Mouse (Mus musculus) liver, embryonic 15.5 days (tissue): ENCODE data around the gene Miox. TPM values are rescaled to one million over a fixed set of nuclear protein-coding genes. Genes with fewer than 3 reads are reported as not detected.

Source experiments
- ATAC-seq: fragments of 200-750 bp; cut with Nextera tagmentation; 2 replicates; pipeline ENCODE4 v1.8.0; 2017; ENCODE audit warnings: moderate number of reproducible peaks, mild to moderate bottlenecking, moderate library complexity; ENCODE audit not compliant: insufficient read depth
- H3K27ac ChIP-seq: fragments of 300-500 bp; sonication (generic); replicated peaks from 2 replicates; pipeline ENCODE4 v1.5.1; 2015; ENCODE audit warnings: mild to moderate bottlenecking, inconsistent platforms
- H3K27me3 ChIP-seq: fragments of 300-500 bp; sonication (generic); 2 replicates; pipeline ENCODE4 v1.6.1; 2015; ENCODE audit warnings: mild to moderate bottlenecking, inconsistent platforms
- H3K36me3 ChIP-seq: fragments of 300-500 bp; sonication (generic); replicated peaks from 2 replicates; pipeline ENCODE4 v1.6.1; 2015; ENCODE audit warnings: moderate library complexity, mild to moderate bottlenecking, inconsistent platforms
- H3K4me1 ChIP-seq: fragments of 300-500 bp; sonication (generic); replicated peaks from 2 replicates; pipeline ENCODE4 v1.6.1; 2015; ENCODE audit warnings: inconsistent platforms
- H3K4me2 ChIP-seq: fragments of 300-500 bp; sonication (generic); 2 replicates; pipeline ENCODE4 v1.6.1; 2015; ENCODE audit warnings: moderate library complexity, mild to moderate bottlenecking, inconsistent platforms
- H3K4me3 ChIP-seq: fragments of 300-500 bp; sonication (generic); replicated peaks from 2 replicates; pipeline ENCODE4 v1.5.1; 2015; ENCODE audit warnings: mild to moderate bottlenecking, inconsistent platforms
- H3K9ac ChIP-seq: fragments of 300-500 bp; sonication (generic); 2 replicates; pipeline ENCODE4 v1.6.1; 2015; ENCODE audit warnings: moderate library complexity, mild to moderate bottlenecking, inconsistent platforms
- H3K9me3 ChIP-seq: fragments of 300-500 bp; sonication (generic); replicated peaks from 2 replicates; pipeline ENCODE4 v1.6.1; 2016; ENCODE audit warnings: inconsistent platforms
- WGBS: fragments of 180-500 bp; shearing (Covaris S2); methylation state at CpG from one replicate; pipeline ENCODE4 v1.1.7; 2015; ENCODE audit warnings: mixed read lengths; ENCODE audit not compliant: insufficient replicate concordance; 5-methylcytosine and 5-hydroxymethylcytosine counted together
- polyA plus RNA-seq: library from polyadenylated mRNA; unstranded; fragments of >200 nt; fragmentation: Nextera tagmentation; extraction: Ambion mirVana; gene quantifications from 2 replicates; pipeline ENCODE4 v1.2.1, GENCODE M21; 2015

Gene Miox
- polyA plus RNA-seq, 1 experiment from 2014 or later, result 10.6 TPM

DNA sequence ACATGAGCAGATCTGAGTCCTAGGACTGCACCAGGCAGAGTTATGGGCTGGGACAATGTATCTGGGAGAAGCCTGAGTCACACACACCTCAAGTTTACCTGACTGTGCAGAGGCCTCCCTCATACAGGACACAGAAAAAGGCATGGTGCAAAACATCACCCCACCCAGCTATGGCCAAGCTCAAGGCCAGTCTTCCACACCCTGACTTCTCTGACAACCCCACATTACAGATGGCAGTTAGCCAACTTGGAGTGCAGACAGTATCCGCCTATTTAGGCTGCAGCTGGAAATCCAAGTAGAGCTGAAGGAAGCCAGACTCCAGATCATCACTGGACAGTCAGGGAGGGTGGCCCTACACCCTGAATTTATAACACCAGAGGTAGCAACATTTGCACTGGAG, 37.7 kb upstream of the Miox start:
- Histone ChIP-seq H3K27ac (no peak overlapping the region), H3K27me3 (no peaks in the 10 kb centered on the region), H3K4me1 (peaks cover 38% of the 10 kb centered on the region), H3K9ac (no peak overlapping the region; the same call in 1 of the 2 replicates), H3K4me2 (no peak overlapping the region), H3K9me3 (no peaks in the 10 kb centered on the region), H3K36me3 (peaks cover 76% of the 10 kb centered on the region), H3K4me3 (no peak overlapping the region)
- 62% methylated on average over 1 of the region's 1 CpGs for WGBS
- ATAC-seq, result no peak

DNA sequence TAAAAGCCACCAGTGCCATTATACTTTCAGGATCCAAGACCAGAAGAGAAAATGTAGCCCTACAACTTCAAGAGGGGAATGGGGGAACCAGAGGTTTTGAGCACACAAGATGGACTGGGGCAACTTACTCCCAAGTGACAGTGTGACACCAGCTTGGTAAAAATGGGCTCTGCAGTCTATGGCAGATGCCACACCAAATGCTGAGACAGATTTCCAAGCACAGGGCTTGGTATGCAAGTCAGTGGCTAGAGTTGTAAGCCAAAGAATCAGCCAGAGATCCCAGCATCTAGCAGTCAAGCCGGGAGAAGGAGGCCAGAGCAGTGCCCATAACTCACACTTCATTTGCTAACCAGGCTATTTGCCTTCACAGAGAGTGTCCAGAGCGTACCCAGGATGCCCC, 36.5 kb upstream of the Miox start:
- no peak overlapping the region for H3K9ac ChIP-seq
- peaks cover 81% of the 10 kb centered on the region for H3K36me3 ChIP-seq
- H3K9me3 ChIP-seq, result no peaks in the 10 kb centered on the region
- ATAC-seq, result no peak
- H3K4me2 ChIP-seq, result no peak overlapping the region
- H3K4me3 ChIP-seq, result no peak overlapping the region
- H3K4me1 ChIP-seq, result peaks cover 31% of the 10 kb centered on the region
- WGBS, result 87% methylated on average over 2 of the region's 2 CpGs
- no peaks in the 10 kb centered on the region for H3K27me3 ChIP-seq
- H3K27ac ChIP-seq, result no peak overlapping the region

DNA sequence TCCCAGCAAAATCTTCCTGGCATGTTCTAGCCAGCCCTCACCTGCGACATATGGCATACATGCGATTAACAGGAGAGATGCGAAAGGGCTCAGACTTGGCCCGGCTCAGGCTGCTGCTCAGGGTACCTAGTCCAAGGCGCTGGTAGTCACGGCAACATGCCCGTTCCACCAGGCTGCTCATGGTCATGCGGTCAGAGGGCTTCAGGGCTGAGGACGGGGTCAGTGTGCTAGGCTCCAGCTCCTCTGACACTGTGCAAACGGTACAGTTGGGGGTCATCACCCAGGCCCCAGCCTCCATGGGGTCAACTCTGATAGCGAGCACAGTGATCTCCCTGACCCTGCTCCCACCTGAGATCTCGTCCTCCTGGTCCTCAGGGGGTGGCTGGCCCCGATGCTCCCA, 34.0 kb upstream of the Miox start:
- no peak overlapping the region for H3K9ac ChIP-seq
- H3K9me3 ChIP-seq, result no peaks in the 10 kb centered on the region
- no peak overlapping the region for H3K27ac ChIP-seq
- H3K4me3 ChIP-seq, result no peak overlapping the region
- H3K4me1 ChIP-seq, result peaks cover 18% of the 10 kb centered on the region
- peaks cover 81% of the 10 kb centered on the region for H3K36me3 ChIP-seq
- WGBS, result 82% methylated on average over 13 of the region's 13 CpGs
- no peaks in the 10 kb centered on the region for H3K27me3 ChIP-seq
- H3K4me2 ChIP-seq, result no peak overlapping the region
- no peak for ATAC-seq

DNA sequence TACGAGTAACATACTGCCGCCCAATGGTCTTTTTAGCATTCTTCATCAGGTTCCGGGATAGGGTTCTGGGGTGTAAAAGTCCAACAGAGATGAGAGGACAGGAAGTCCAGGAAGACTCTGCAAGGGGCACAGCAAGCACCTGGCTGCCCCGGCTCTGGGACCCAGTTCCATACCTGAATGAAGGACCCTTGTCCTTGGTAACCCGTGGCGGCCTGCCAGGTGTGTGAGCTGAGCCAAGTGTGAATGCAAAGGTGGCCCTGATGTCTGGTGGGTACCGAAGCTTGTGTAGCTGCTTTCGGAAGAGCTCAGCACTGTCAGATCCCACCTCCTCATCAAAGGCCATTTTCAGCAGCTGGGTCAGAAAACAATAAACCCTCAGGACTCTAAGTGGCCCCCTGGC, 33.6 kb upstream of the Miox start:
- Histone ChIP-seq H3K27ac (no peak overlapping the region), H3K9me3 (no peaks in the 10 kb centered on the region), H3K27me3 (no peaks in the 10 kb centered on the region), H3K36me3 (peaks cover 81% of the 10 kb centered on the region), H3K9ac (no peak overlapping the region), H3K4me2 (no peak overlapping the region), H3K4me3 (no peak overlapping the region), H3K4me1 (peaks cover 14% of the 10 kb centered on the region)
- ATAC-seq, result no peak
- WGBS, result 84% methylated on average over 8 of the region's 8 CpGs

DNA sequence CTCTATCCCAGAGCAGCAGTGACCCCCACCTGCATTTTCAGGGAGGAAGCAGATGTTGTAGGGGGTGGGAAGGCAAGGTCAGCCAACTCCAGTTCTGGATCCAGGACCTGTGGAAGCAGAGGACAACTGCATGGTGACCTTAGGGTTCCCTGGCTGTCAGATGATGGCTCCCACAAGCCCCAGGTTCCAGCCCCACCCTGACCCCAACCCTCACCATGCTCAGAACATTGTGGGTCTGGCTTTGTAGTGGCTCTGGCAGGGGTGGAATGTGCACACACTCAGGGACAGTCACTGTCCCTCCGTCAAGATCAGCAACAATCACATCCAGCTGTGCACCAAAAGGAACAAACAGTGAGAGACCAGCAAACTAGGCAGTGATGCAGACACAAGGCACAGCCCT, 28.2 kb upstream of the Miox start:
- WGBS, result 73% methylated on average over 1 of the region's 1 CpGs
- Histone ChIP-seq H3K4me1 (peaks cover 35% of the 10 kb centered on the region), H3K9ac (no peak overlapping the region), H3K27ac (no peak overlapping the region), H3K27me3 (no peaks in the 10 kb centered on the region), H3K4me3 (no peak overlapping the region), H3K9me3 (no peaks in the 10 kb centered on the region), H3K36me3 (peaks cover 61% of the 10 kb centered on the region), H3K4me2 (no peak overlapping the region)
- no peak for ATAC-seq

DNA sequence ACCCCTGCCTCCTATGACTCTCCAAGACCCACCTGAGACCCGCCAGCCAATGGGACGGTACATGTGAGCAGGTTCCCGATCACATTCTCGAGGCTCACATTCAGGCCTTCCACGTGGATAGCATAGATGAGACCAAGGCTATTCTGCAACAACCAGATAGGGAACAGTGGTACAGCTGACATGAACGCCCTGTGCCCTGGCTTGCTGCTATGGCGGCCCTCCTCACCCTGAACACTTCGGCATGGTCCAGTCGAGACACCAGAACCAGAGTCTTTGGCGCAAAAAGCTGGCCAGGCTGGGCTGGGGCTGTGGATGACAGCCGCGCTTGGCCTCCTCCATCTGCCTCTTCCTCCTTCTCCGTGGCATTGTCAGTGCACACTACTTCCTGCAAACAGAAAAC, 26.7 kb upstream of the Miox start:
- WGBS, result 66% methylated on average over 13 of the region's 13 CpGs
- no peak for ATAC-seq
- H3K4me2 ChIP-seq, result no peak overlapping the region
- no peak overlapping the region for H3K27ac ChIP-seq
- peaks cover 49% of the 10 kb centered on the region for H3K4me1 ChIP-seq
- H3K9me3 ChIP-seq, result no peaks in the 10 kb centered on the region
- no peaks in the 10 kb centered on the region for H3K27me3 ChIP-seq
- H3K9ac ChIP-seq, result no peak overlapping the region
- peaks cover 46% of the 10 kb centered on the region for H3K36me3 ChIP-seq
- H3K4me3 ChIP-seq, result no peak overlapping the region

DNA sequence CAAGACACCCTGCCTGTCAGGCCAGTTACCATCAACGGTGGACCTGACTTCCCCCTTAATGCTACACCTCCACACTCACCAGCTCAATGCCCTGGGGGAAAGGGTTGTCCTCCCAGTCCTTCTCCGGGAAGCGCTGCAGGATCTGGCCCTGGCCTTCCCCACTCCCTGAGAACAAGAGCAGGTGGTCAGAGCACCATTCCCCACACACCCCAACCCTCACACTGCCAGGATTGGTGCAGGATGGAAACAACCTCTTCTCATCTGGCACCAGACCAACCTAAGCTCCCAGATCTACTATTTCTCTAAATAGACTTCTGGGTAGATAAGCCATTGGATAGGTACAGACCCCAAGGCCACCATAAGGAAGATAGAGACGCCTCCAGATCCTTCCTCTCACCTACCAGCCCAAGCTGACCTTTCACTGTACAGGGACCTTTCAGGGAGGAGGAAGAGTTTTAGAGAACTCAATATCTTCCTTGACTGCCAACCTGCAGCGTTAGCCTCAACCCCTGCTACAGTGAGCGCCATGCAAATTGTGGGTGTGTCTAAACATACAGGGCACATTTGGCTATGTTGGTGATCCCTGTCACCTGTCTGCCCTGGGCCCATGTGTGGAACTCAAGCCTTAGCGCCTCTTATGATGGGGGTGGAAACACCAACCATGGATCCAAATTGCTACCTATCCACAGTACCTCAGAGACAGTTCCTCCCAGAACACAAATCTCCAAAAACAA, 25.6 kb upstream of the Miox start:
- Histone ChIP-seq H3K4me1 (peaks cover 61% of the 10 kb centered on the region), H3K27ac (no peak overlapping the region), H3K4me3 (no peak overlapping the region), H3K4me2 (no peak overlapping the region), H3K27me3 (no peaks in the 10 kb centered on the region), H3K9me3 (no peaks in the 10 kb centered on the region), H3K9ac (no peak overlapping the region), H3K36me3 (peaks cover 35% of the 10 kb centered on the region)
- ATAC-seq, result no peak
- WGBS, result 67% methylated on average over 7 of the region's 7 CpGs

DNA sequence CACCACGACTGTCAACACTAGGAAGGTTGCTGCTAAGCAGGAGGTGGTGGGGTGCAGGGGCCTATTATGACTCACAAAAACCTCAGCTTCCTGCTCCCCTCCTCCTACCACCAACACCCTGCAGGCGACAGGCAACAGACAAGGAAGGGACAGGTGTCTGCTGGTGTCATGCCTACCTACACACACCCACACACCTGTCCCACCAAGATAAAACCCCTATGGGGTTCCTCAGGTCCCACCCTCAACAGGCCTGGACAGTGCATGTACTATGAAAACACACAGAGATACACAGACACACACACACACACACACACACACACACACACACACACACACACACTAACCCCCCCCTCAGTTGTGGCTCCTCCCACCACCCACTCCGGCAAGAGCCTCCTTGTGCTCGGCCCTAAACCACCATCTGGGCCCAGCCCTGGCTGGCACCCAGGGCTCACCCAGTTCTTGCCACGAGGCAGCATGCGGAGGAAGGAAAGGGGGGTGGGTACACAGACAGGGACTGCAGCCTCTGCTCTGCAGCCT, 24.2 kb upstream of the Miox start:
- Histone ChIP-seq H3K4me1 (peaks cover 72% of the 10 kb centered on the region), H3K4me2 (no peak overlapping the region), H3K27me3 (no peaks in the 10 kb centered on the region), H3K4me3 (no peak overlapping the region), H3K27ac (no peak overlapping the region), H3K9ac (no peak overlapping the region), H3K9me3 (no peaks in the 10 kb centered on the region), H3K36me3 (peaks cover 20% of the 10 kb centered on the region)
- ATAC-seq, result 0 out of 2 replicates have a peak, but pooled peaks have one; percentile 3
- WGBS, result 20% methylated on average over 6 of the region's 6 CpGs

DNA sequence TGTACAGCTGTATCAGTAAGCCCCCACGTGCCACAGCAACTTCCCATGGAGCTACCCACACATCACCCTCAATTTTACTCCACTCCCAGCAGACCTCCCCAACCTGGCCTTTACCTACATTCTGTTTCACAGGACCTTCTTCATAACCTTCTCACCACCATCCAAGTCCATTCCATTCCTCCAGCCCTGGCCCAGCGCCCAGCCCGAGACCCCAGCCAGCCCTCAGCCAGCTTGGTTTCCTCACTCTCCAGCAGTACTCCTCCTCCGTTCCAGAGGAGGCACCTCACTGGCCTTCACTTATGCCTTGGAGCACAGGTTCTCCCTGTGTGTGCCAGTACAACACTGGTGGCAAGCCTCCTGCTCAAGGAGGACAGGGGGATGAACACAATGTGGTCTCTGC, 20.8 kb upstream of the Miox start:
- ATAC-seq, result no peak
- Histone ChIP-seq H3K9me3 (no peaks in the 10 kb centered on the region), H3K4me3 (peak overlapping the region; percentile 88; the same call in 1 of the 2 replicates), H3K27ac (no peak overlapping the region), H3K4me1 (peaks cover 73% of the 10 kb centered on the region), H3K36me3 (no peaks in the 10 kb centered on the region), H3K9ac (peak overlapping the region; percentile 93; the same call in 1 of the 2 replicates), H3K27me3 (peaks cover 2% of the 10 kb centered on the region; the same call in 1 of the 2 replicates), H3K4me2 (peak overlapping the region; percentile 36)
- WGBS, result 72% methylated on average over 4 of the region's 4 CpGs

DNA sequence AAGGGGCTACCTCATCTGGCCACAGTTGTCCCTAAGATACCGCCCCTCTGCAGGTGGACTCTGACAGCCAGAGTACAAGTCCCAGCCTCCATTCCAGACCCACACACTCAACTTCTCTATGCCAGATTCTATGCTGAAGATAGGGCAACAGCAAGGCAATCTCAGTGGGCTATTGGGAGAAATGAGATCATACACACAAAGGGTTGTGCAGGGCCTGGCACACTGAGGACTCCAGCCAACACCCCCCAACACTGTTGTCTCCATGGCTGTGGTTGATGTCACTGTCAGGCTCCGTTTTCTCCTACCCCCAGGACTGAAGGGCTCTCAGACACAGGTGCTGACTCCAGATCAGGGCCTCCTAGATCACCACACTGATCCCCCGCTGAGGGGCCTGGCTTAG, 20.1 kb upstream of the Miox start:
- no peak for ATAC-seq
- WGBS, result 24% methylated on average over 3 of the region's 3 CpGs

DNA sequence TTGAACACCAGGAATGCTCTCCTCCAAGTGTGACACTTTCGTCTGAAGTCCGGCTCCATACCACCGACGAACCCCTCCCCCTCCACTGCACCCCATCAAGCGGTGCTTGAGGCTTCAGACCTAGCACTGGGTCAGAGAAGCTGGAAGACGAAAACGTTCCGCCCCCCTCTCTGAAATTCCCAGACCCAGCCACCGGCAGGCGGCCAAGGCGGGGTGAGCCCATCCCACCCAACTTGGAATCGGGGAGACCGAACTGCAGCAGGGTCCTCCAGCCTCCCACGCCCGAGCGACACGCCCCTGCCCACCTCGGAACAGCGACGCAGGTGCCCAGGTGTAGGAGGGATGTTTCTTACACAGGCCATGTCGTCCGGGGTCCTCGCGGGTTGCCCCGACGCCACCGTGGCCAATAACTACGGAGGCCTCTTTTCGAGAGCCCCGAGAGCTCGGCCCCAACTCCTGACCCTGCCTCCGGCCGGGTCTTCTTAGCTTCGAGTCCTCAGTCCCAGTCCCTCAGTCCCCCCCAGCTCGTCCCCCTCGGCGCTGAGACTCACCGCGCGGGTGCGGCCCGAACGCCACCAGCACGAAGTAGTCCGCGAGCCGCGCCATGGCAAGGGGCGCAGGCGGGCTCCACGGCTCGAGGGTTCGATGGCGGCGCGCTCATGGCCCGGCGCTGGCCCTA, 19.5 kb upstream of the Miox start:
- Histone ChIP-seq H3K4me3 (peak overlapping the region; percentile 88), H3K4me2 (peak overlapping the region; percentile 95), H3K9ac (peak overlapping the region; percentile 93), H3K9me3 (no peaks in the 10 kb centered on the region), H3K27ac (peak overlapping the region; percentile 62), H3K27me3 (peaks cover 4% of the 10 kb centered on the region; the same call in 1 of the 2 replicates), H3K36me3 (no peaks in the 10 kb centered on the region), H3K4me1 (peaks cover 61% of the 10 kb centered on the region)
- peak; percentile 39 for ATAC-seq
- WGBS, result under 1% methylated on average over 58 of the region's 58 CpGs

More for the DNA sequence above, 20.1 kb upstream of the Miox start:
- no peak overlapping the region for H3K27ac ChIP-seq
- no peaks in the 10 kb centered on the region for H3K36me3 ChIP-seq
- H3K9me3 ChIP-seq, result no peaks in the 10 kb centered on the region
- peak overlapping the region; percentile 88 for H3K4me3 ChIP-seq
- peaks cover 66% of the 10 kb centered on the region for H3K4me1 ChIP-seq
- peak overlapping the region; percentile 93 for H3K9ac ChIP-seq
- peak overlapping the region; percentile 95 for H3K4me2 ChIP-seq
- H3K27me3 ChIP-seq, result peaks cover 4% of the 10 kb centered on the region; the same call in 1 of the 2 replicates
